Mouse (Mus musculus) CH12.LX (cell line): Measurements from ENCODE around the gene Mfap3.

Experiments
- CTCF ChIP-seq, 2 experiments: IDR thresholded peaks in 1 of 2; conservative IDR thresholded peaks in 1 of 2; 2 replicates each; pipeline ENCODE4 v1.5.1; 2011 to 2012; ENCODE audit warnings: low read depth in 2 of 2, low read length in 2 of 2, improper control_type of control experiment in 1 of 2, inconsistent platforms in 1 of 2, mild to moderate bottlenecking in 1 of 2, moderate library complexity in 1 of 2
- EP300 ChIP-seq: IDR thresholded peaks from 2 replicates; pipeline ENCODE4 v1.6.1; 2011; ENCODE audit warnings: low read length, improper control_type of control experiment
- HCFC1 ChIP-seq: IDR thresholded peaks from 2 replicates; pipeline ENCODE4 v1.6.1; 2012; ENCODE audit warnings: low read depth, mild to moderate bottlenecking, inconsistent platforms, low read length, improper control_type of control experiment
- MAFK ChIP-seq: IDR thresholded peaks from 2 replicates; pipeline ENCODE4 v1.6.1; 2011; ENCODE audit warnings: low read length, improper control_type of control experiment; ENCODE audit not compliant: insufficient replicate concordance
- MAX ChIP-seq: IDR thresholded peaks from 2 replicates; pipeline ENCODE4 v1.6.1; 2011; ENCODE audit warnings: low read length, improper control_type of control experiment
- MAZ ChIP-seq: IDR thresholded peaks from 2 replicates; pipeline ENCODE4 v1.6.1; 2012; ENCODE audit warnings: low read depth, mild to moderate bottlenecking, inconsistent platforms, low read length, improper control_type of control experiment, moderate library complexity
- NELFE ChIP-seq: IDR thresholded peaks from 2 replicates; pipeline ENCODE4 v1.6.1; 2011; ENCODE audit warnings: low read depth, low read length, improper control_type of control experiment
- POLR2A ChIP-seq: IDR thresholded peaks from 2 replicates; pipeline ENCODE4 v1.6.1; 2011; ENCODE audit warnings: low read depth, mild to moderate bottlenecking, improper control_type of control experiment, low read length
- POLR2AphosphoS2 ChIP-seq: IDR thresholded peaks from 2 replicates; pipeline ENCODE4 v1.6.1; 2011; ENCODE audit warnings: low read depth, low read length, improper control_type of control experiment
- SIN3A ChIP-seq: IDR thresholded peaks from 2 replicates; pipeline ENCODE4 v1.6.1; 2012; ENCODE audit warnings: low read length, improper control_type of control experiment, inconsistent platforms
- TBP ChIP-seq: conservative IDR thresholded peaks from 2 replicates; pipeline ENCODE4 v1.6.1; 2011; ENCODE audit warnings: low read depth, low read length, improper control_type of control experiment
- ZKSCAN1 ChIP-seq: IDR thresholded peaks from 2 replicates; pipeline ENCODE4 v1.6.1; 2012; ENCODE audit warnings: low read depth, inconsistent platforms, low read length, improper control_type of control experiment, borderline replicate concordance
- ZNF384 ChIP-seq: IDR thresholded peaks from 2 replicates; pipeline ENCODE4 v1.6.1; 2012; ENCODE audit warnings: low read depth, low read length, improper control_type of control experiment, inconsistent platforms

DNA sequence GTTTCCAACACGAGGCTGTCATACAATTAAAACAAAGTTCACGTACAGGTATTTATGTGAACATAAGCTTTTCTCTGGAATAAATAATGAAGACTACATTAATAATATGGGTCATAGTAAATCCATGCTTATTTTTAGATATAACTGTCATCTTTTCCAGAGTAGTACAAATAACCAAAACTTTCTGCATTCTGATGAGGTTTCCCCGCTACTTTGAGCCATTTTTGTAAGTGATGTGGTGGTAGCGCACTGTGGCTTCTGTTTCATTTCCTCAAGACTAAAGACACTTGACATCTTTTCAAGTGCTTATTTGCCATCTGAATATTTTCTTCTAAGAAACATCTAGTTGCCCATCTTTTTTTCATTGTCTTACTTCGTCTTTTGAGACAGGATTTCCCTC lies 3.2 kb upstream of the Mfap3 start:
- TF ChIP-seq ZNF384 = no peak
- no peak for TF ChIP-seq CTCF (conservative IDR thresholded peaks at IDR 0.05 in 1 of 2, IDR thresholded peaks at IDR 0.05 in 1 of 2; ENCODE audit: low read depth in 2 of 2, low read length in 2 of 2)
- no peak for TF ChIP-seq POLR2A
- TF ChIP-seq HCFC1 = no peak
- no peak for TF ChIP-seq MAZ
- peak; percentile 79 for TF ChIP-seq EP300
- no peak for TF ChIP-seq ZKSCAN1
- no peak for TF ChIP-seq TBP
- TF ChIP-seq NELFE = no peak
- peak; percentile 40; the same call in 1 of the 2 replicates for TF ChIP-seq SIN3A
- 0 out of 2 replicates have a peak, but pooled peaks have one; percentile 63 for TF ChIP-seq POLR2AphosphoS2
- no peak for TF ChIP-seq MAFK
- no peak for TF ChIP-seq MAX
